Mouse (Mus musculus): ENCODE data around the gene Cox7a1.

Gene Cox7a1

GRCm38 (mm10) chr7:30211025-30211424 lies 27.1 kb downstream of the Cox7a1 start:
- in situ Hi-C loops (cut with MboI; ENCODE audit: low pct_unique_long_range_greater_than_20kb in 1 of 2, low sequenced_read_pairs in 2 of 2, unreplicated experiment in 1 of 2): loop anchor here in 1 of 2 experiments (5.0 kb wide), 1 partner anchor 34 kb away; no protein-coding TSS in a partner anchor

GRCm38 (mm10) chr7:30213881-30214280 lies 29.9 kb downstream of the Cox7a1 start:
- in situ Hi-C loops (cut with MboI; ENCODE audit: low pct_unique_long_range_greater_than_20kb in 1 of 2, low sequenced_read_pairs in 2 of 2, unreplicated experiment in 1 of 2): loop anchor here in 1 of 2 experiments (5.0 kb wide), 1 partner anchor 37 kb away; no protein-coding TSS in a partner anchor

GRCm38 (mm10) chr7:30215875-30216274 lies 31.9 kb downstream of the Cox7a1 start:
- in situ Hi-C loops (cut with MboI; ENCODE audit: low pct_unique_long_range_greater_than_20kb in 1 of 2, low sequenced_read_pairs in 2 of 2, unreplicated experiment in 1 of 2): loop anchor here in 1 of 2 experiments (5.0 kb wide), 1 partner anchor 34 kb away; the partner anchor contains the start of gene Cox7a1

GRCm38 (mm10) chr7:30216723-30217151 lies 32.8 kb downstream of the Cox7a1 start:
- in situ Hi-C loops (cut with MboI; ENCODE audit: low pct_unique_long_range_greater_than_20kb in 1 of 2, low sequenced_read_pairs in 2 of 2, unreplicated experiment in 1 of 2): loop anchor here in 1 of 2 experiments (5.0 kb wide), 1 partner anchor 34 kb away; the partner anchor contains the start of gene Cox7a1

- in situ Hi-C loops (cut with MboI; ENCODE audit: low pct_unique_long_range_greater_than_20kb in 1 of 2, low sequenced_read_pairs in 2 of 2, unreplicated experiment in 1 of 2): loop anchor here in 1 of 2 experiments (5.0 kb wide), 1 partner anchor 35 kb away; the partner anchor contains the start of gene Cox7a1
These were observed 33.3 kb downstream of the Cox7a1 start for GRCm38 (mm10) chr7:30217277-30217676.

- in situ Hi-C loops (cut with MboI; ENCODE audit: low pct_unique_long_range_greater_than_20kb in 1 of 2, low sequenced_read_pairs in 2 of 2, unreplicated experiment in 1 of 2): loop anchor here in 1 of 2 experiments (5.0 kb wide), 1 partner anchor 37 kb away; the partner anchor contains the start of gene Cox7a1
These were observed 35.5 kb downstream of the Cox7a1 start for GRCm38 (mm10) chr7:30219293-30220007.

- in situ Hi-C loops (cut with MboI; ENCODE audit: low pct_unique_long_range_greater_than_20kb in 1 of 2, low sequenced_read_pairs in 2 of 2, unreplicated experiment in 1 of 2): no loop called here
These were observed 36.0 kb downstream of the Cox7a1 start for GRCm38 (mm10) chr7:30220008-30220356.

- in situ Hi-C loops (cut with MboI; ENCODE audit: low pct_unique_long_range_greater_than_20kb in 1 of 2, low sequenced_read_pairs in 2 of 2, unreplicated experiment in 1 of 2): no loop called here
These were observed 37.5 kb downstream of the Cox7a1 start for GRCm38 (mm10) chr7:30221433-30221832.

- in situ Hi-C loops (cut with MboI; ENCODE audit: low pct_unique_long_range_greater_than_20kb in 1 of 2, low sequenced_read_pairs in 2 of 2, unreplicated experiment in 1 of 2): no loop called here
These were observed 38.3 kb downstream of the Cox7a1 start for GRCm38 (mm10) chr7:30222205-30222604.

- in situ Hi-C loops (cut with MboI; ENCODE audit: low pct_unique_long_range_greater_than_20kb in 1 of 2, low sequenced_read_pairs in 2 of 2, unreplicated experiment in 1 of 2): no loop called here
These were observed 40.3 kb downstream of the Cox7a1 start for GRCm38 (mm10) chr7:30224206-30224605.

- in situ Hi-C loops (cut with MboI; ENCODE audit: low pct_unique_long_range_greater_than_20kb in 1 of 2, low sequenced_read_pairs in 2 of 2, unreplicated experiment in 1 of 2): no loop called here
These were observed 47.4 kb downstream of the Cox7a1 start for GRCm38 (mm10) chr7:30231328-30231668.

- in situ Hi-C loops (cut with MboI; ENCODE audit: low pct_unique_long_range_greater_than_20kb in 1 of 2, low sequenced_read_pairs in 2 of 2, unreplicated experiment in 1 of 2): no loop called here
These were observed 47.9 kb downstream of the Cox7a1 start, which contains the start of the genes Polr2i and Tbcb for GRCm38 (mm10) chr7:30231669-30232454. Gene Polr2i, plus strand, starts transcription at chr7:30231948. Gene Tbcb, minus strand, starts transcription at chr7:30232272.

- in situ Hi-C loops (cut with MboI; ENCODE audit: low pct_unique_long_range_greater_than_20kb in 1 of 2, low sequenced_read_pairs in 2 of 2, unreplicated experiment in 1 of 2): no loop called here
These were observed 48.7 kb downstream of the Cox7a1 start for GRCm38 (mm10) chr7:30232631-30233148.

GRCm38 (mm10) chr7:30233387-30233786 lies 49.4 kb downstream of the Cox7a1 start:
- in situ Hi-C loops (cut with MboI; ENCODE audit: low pct_unique_long_range_greater_than_20kb in 1 of 2, low sequenced_read_pairs in 2 of 2, unreplicated experiment in 1 of 2): no loop called here

- in situ Hi-C loops (cut with MboI; ENCODE audit: low pct_unique_long_range_greater_than_20kb in 1 of 2, low sequenced_read_pairs in 2 of 2, unreplicated experiment in 1 of 2): no loop called here
These were observed 50.4 kb downstream of the Cox7a1 start for GRCm38 (mm10) chr7:30234276-30234858.

- in situ Hi-C loops (cut with MboI; ENCODE audit: low pct_unique_long_range_greater_than_20kb in 1 of 2, low sequenced_read_pairs in 2 of 2, unreplicated experiment in 1 of 2): no loop called here
These were observed 51.1 kb downstream of the Cox7a1 start for GRCm38 (mm10) chr7:30235091-30235490.

- in situ Hi-C loops (cut with MboI; ENCODE audit: low pct_unique_long_range_greater_than_20kb in 1 of 2, low sequenced_read_pairs in 2 of 2, unreplicated experiment in 1 of 2): no loop called here
These were observed 51.7 kb downstream of the Cox7a1 start, which contains the start of gene Ovol3 for GRCm38 (mm10) chr7:30235625-30236024. Gene Ovol3, minus strand, starts transcription at chr7:30235725.
